Mouse (Mus musculus): ENCODE results near the gene Gm21083.
"Not testable (repeated sequence)": the region's sequence is repeated elsewhere in the genome, so short reads cannot be mapped to it uniquely, and the experiment has no call there.

Gm21083 gene

DNA sequence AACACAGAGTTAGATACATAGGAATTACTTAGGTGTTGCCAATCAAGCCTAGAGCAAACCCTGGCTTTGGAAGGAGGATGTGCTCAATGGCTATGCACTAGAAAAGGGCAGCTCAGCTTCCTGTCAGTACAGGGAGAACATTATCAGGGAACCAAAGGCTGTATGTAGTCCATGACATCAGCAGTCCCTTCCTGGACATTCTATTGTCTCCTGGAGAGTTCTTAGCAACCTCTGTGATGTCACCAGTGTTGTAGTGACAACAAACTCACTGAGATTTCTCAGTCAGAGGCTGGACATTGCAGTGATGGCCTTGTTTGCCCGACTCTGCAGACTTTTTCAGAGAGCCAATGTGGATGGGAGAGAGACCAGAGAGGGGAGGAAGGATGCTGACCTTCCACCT, at the start of gene Gm21083:
Gm21083 (plus strand) TSS at position 301 of the 400 bp plus-strand sequence.
- CTCF ChIA-PET, POLR2A ChIA-PET: not testable (repeated sequence)

DNA sequence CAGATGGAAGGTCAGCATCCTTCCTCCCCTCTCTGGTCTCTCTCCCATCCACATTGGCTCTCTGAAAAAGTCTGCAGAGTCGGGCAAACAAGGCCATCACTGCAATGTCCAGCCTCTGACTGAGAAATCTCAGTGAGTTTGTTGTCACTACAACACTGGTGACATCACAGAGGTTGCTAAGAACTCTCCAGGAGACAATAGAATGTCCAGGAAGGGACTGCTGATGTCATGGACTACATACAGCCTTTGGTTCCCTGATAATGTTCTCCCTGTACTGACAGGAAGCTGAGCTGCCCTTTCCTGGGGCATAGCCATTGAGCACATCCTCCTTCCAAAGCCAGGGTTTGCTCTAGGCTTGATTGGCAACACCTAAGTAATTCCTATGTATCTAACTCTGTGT, 48.0 kb upstream of the Gm21083 start, which contains the start of gene Gm21190:
Gm21190 (minus strand) TSS at position 101 of the 400 bp plus-strand sequence.
- CTCF ChIA-PET = not testable (repeated sequence)

DNA sequence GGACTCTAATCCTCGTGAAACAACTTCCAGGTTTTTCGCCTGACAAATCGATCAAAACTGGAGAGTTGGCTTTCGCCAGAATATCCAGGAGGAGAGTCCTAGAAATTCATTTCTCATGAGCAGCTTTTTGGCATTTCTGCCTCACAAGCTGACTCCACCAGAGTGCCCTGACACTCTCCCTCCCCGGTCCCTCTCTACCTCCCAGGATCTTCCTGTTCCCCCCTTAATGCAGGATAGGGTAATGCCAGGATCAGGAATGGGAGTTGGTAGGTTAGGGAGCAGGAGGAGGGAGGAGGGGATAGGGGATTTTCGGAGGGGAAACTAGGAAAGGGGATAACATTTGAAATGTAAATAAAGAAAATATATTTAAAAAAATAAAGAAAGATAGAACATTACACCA, 28.5 kb upstream of the Gm21083 start:
- CTCF ChIA-PET, POLR2A ChIA-PET: not testable (repeated sequence)

More for the DNA sequence above, 48.0 kb upstream of the Gm21083 start, which contains the start of gene Gm21190:
- POLR2A ChIA-PET = not testable (repeated sequence)

DNA sequence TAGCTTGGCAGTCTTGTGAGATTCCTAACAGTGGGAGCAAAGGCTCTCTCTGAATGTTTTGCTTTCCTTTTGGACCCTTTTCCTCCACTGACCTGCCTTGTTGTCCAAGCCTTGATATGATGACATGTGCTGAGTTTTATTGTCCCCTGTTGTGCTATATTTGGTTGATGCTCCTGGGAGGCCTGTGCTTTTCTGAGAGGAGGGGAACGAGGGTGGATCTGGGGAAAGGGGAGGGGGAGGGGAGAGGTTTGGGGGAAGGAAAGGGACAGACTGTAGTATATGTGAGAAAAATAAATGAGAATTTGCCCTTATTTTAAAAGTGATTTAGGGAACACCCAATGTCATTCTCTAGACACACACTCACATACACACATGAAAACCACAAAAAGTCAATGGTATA, 28.0 kb upstream of the Gm21083 start:
- CTCF ChIA-PET, POLR2A ChIA-PET: not testable (repeated sequence)

DNA sequence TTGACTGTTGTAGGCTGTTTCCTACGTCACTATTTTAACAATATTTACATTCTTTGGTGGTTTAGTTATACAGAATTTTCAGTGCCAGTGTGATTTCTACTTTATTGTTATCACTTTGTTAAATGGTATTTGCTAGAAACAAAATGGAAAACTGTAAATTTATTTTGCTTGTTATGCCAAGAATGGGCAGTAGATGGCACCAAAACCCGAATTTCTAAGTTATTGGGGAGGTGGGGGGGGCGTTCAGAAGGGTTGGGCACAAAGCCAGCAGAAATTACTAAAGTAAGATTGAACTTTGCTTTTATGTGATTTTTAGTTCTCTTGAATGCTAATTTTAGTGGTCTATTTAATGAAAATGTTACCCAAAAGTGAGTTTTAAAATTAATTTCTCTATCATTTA, 27.5 kb upstream of the Gm21083 start:
- POLR2A ChIA-PET, CTCF ChIA-PET: not testable (repeated sequence)

DNA sequence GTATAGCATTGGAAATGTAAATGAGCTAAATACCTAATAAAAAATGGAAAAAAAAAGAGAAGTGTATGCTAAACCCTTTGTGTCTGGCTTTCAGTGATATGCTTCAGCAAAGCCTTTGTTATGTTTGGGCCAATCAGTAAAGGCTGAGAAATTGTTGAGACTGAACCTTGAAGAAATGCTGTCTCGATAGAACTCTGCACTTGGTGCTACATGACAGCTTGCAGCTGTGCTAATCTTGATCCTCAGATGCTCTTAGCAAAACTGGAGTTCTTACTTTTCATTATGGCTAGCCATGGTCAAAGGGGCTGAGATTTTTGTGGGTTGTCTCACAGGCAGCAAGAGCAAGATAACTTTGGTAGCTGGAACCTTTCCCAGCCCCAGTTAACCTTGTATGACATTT, 18.5 kb upstream of the Gm21083 start:
- POLR2A ChIA-PET, CTCF ChIA-PET: not testable (repeated sequence)

DNA sequence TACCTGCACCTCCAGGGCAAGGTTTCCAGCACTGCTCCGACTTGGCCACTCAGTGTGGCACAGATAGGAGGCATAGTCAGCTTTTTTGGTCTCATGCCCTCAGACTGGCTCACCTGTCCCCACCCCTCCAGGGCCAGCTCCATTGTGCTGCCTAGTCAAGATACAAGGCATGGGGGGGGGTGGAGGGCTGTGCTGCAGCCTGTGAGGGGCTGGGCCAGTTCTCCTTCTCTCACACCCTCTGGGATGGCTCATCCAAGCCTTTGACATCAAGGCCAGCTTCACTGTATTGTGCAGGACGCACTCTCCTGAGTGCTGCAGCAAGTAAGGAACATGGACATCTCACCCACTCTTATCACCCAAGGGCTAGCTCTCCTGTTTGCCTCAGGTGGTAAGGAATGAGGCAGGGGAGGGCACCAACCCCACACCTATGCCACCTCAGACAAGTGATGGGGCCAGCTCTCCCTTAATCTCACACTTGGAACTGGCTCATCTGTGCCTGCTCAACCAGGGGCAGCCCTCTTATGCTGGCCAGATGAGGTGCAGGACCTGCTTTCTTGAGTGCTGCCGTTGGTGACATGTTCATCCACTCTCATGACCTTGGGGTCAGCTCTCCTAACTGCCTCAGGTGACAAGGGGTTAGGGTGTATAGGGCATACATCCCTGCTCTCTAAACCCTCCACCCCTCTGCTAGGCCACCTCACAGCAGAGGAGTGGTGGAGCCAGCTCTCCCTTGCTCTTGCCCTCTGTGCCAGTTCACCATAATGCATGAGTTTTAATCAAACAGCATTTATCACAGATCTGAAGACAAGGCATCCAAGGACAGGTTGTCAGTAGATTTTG, 15.5 kb upstream of the Gm21083 start:
- CTCF ChIA-PET, POLR2A ChIA-PET: not testable (repeated sequence)

DNA sequence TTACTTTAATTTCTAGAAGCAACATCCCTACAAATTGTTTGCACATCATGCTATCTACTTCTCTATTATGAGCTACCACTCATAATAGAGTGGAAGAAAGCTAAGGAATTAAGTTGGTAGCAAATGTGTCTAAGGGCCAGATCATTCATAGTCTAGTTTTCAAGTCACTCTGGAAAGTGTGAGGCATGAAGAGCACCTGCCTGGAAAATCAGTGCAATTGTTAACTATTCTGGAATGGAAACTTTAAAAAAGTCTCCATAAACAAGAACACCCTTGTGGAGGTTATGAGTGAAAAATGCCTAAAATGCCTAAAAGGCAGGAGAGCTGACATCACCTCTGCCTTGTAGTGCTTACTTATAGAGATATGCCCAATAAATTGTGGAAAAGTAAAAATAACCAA, 3.4 kb upstream of the Gm21083 start:
- CTCF ChIA-PET, POLR2A ChIA-PET: not testable (repeated sequence)

DNA sequence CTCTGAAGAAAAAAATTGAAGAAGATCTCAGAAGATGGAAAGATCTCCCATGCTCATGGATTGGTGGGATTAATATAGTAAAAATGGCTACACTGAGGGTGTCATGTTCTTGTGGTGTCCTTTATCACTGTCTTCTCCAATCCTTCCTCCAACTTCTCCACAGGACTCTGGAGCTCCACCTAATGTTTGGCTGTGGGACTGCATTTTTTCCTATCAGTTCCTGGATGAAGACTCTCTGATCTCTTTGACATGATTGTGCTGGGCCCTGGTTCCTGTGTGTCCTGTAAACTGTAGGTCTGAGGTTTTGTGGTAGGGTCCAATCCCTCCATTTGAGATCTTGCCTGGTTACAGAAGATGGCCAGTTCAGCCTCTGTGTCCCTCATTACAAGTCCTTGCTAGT, 9.2 kb downstream of the Gm21083 start:
- POLR2A ChIA-PET, CTCF ChIA-PET: not testable (repeated sequence)

DNA sequence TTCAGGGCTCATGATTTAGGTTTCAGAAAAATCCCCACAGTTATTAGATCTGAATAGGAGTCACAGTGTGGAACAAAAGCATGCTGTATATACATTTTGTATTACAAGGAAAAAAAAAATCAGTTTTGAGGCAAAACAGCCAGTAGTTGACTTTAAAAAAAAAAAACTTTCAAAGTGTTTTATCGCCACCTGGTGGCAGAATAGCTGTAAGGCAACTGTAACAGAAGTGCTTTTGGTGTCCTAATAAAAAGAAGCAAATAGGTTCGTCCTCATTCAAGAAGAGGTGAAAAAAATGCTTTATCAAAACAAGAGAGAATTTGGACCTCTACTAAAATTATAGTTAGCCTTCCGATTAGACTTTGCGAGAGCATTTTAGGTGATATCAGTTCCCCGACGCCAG, 11.2 kb downstream of the Gm21083 start:
- CTCF ChIA-PET = interaction anchor here in 2 of 4 experiments (0.6 to 0.7 kb wide), 3 partner anchors 10 to 112 kb away, joined by 3 to 5 read pairs (median 3); partner anchors contain the start of gene Gm21149 (in 1 of the 2)
- POLR2A ChIA-PET = not testable (repeated sequence)

DNA sequence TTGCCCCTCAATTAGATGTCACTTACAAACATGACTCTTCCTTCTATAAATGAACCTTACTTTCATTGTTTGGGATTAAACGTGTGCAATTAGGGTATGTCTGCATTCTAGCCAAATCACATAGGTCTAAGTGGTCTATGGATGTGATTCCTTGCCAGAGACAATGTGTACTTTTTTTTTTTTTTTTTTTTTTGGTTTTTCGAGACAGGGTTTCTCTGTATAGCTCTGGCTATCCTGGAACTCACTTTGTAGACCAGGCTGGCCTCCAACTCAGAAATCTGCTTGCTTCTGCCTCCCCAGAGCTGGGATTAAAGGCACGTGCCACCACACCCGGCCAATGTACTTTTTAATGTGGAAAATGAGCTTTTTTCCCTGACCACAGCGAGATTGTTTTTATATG, 13.5 kb downstream of the Gm21083 start:
- CTCF ChIA-PET, POLR2A ChIA-PET: not testable (repeated sequence)

DNA sequence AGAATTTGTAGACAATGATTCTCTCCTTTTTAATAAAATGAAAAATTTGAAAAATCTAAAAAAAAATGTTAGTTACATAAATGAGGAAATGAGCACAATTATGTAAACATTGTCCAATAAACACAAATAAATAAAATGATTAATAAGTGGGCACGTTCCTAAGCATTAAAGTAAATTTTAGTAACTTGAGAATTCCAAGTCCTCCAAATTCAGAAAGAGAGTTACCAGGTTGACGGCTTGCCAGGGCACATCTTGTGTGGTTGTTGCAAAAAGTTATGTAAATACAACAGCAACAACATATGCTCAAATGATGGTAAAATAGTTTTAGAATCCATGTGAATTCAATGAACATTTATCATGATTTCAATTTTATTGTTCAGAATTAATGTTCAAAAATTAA, 14.4 kb downstream of the Gm21083 start:
- CTCF ChIA-PET, POLR2A ChIA-PET: not testable (repeated sequence)

DNA sequence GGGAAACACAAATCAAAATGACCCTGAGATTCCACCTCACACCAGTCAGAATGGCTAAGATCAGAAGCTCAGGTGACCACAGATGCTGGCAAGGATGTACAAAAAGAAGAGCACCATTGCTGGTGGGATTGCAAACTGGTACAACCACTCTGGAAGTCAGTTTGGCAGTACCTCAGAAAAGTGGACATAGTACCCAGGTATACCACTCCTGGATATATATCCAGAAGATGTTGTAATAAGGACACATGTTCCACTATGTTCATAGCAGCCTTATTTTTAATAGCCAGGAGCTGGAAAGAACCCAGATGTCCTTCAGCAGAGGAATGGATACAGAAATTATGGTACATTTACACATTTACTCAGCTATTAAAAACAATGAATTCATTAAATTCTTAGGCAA, 21.7 kb downstream of the Gm21083 start:
- CTCF ChIA-PET = not testable (repeated sequence)

DNA sequence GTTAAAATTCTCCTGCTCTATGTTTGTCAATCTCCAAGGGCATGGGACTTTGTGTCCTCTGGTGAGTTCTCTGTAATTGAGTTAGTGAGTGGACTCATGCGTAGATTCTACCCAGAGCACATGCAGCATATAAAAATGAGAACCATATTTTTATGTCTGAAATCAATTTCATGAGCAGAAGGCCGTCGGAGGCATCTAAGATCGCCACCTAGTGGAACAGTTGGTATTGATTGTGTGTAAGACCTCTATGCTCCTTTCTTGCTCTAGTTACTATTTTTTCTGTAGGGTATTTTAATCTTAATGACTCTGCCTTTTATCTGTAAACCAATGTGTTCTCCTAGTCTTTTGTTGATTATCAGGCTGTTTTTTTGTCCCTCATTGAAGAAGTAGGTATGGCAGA, 23.2 kb downstream of the Gm21083 start:
- CTCF ChIA-PET = interaction anchor here in 1 of 4 experiments (0.8 kb wide), 1 partner anchor 594 kb away, joined by 3 read pairs; no protein-coding TSS in a partner anchor

More for the DNA sequence above, 21.7 kb downstream of the Gm21083 start:
- POLR2A ChIA-PET = not testable (repeated sequence)

DNA sequence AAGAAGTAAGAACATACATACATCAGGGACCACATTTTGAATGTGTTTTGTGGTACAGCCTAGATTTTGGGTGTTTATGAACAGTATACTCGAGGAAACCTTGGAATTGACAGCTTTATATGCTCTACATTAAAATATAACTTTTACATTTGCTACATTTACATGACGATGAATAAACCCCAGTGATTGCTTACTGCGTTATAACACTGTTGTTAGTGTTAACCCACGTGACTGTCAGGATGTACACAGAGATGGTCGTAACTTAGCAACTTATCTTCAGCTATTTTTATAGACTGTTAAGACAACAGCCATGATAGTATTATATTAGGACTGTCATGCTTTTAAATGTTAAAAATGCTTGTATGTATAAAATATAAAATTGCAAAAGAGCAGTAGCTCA, 24.3 kb downstream of the Gm21083 start:
- POLR2A ChIA-PET, CTCF ChIA-PET: not testable (repeated sequence)

More for the DNA sequence above, 23.2 kb downstream of the Gm21083 start:
- POLR2A ChIA-PET = not testable (repeated sequence)

DNA sequence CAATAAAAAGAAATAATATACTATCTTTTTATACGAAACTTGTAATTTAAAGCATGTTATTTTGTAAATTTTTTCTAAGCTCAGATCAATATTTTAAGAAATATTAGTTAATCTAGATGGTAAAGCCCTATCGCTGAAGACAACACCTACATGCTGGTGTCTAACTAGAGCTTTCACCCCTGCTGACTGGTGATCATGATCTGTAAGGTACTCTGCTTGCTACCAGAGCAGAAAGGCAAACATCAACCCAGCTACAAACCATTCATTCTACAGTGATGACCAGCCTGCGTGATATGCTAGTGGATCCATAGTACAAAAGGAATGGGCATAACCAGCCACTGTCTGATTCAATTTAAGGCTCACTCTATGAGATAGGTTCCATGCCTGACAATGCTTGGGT, 24.8 kb downstream of the Gm21083 start:
- POLR2A ChIA-PET, CTCF ChIA-PET: not testable (repeated sequence)

DNA sequence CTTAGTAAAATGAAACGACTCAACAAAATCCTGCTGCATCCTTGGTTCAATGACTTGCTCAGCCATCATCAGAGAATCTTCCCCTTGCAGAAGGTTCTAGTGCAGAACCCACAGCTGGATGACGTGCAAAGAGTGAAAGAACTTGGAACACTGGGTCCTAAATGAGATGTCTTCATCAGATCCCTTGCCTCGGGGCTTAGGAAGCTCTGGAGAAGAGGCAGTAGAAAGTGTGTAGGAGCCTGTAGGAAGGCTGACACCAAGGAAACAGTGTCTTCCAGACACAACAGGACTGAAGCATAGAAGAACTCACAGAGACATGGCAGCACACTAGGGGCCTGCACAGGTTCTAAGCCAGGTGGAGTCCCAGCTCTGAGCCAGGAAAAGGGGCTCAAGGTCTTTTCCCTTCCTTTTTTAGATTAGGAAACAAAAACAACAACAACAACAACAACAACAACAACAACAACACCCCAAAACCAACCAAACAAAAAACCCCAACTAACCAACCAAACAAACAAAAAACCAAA, 25.4 kb downstream of the Gm21083 start:
- CTCF ChIA-PET, POLR2A ChIA-PET: not testable (repeated sequence)

DNA sequence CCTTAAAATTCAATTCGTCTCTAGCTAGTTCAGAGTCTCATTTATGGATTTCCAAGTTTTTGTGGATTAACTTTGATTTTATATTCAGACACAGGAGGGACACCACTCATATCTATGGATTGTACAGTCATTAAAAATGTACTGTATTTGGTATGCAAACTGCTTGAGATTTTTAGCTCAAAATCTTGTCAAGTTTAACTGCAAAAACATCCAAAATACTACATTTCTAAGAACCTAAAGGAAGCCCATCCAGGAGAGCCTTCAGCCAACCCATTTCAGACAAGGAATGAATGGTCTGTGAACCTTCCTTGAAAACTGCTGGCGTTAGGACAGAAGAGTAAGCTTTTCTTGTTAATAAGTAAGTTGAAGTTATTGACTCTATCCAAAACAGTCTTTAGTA, 25.9 kb downstream of the Gm21083 start:
- POLR2A ChIA-PET, CTCF ChIA-PET: not testable (repeated sequence)

DNA sequence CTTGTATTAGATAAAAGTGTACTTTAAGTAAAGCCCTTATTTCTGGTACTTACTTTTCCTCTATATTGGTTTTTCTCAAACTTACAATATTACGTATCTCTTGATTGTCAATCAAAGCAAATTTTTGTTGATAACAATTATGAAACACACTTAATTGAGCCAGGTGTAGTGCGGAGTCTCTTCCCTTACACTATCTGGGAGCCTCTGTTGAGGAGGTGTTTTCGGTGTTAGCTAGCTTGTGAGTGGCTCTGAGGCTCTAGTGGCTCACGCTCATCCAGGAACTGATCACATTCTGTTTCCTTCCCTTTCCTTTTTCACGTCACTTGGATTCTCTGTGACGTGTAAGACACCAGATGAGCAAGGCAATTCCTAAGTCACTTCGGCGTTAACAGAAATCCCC, 26.5 kb downstream of the Gm21083 start:
- CTCF ChIA-PET, POLR2A ChIA-PET: not testable (repeated sequence)

DNA sequence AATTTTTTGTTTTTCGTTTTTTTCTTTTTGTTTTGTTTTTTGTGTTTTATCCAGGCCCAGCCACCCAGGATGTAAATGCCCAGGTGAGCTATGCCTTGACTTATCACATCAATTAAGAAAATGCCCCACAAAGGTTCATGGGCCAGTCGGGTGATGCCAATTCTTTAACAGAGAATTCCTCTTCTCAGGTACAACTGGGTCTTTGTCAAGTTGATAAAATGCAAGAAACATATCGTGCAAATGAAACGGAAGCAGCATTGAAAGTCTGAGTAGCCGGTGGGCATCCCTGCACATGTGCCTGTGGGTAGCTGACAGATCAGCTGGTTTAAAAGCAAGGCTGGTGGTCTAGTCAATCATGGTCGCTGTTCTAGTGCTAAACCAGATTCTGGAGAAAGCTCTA, 29.5 kb downstream of the Gm21083 start:
- CTCF ChIA-PET, POLR2A ChIA-PET: not testable (repeated sequence)

DNA sequence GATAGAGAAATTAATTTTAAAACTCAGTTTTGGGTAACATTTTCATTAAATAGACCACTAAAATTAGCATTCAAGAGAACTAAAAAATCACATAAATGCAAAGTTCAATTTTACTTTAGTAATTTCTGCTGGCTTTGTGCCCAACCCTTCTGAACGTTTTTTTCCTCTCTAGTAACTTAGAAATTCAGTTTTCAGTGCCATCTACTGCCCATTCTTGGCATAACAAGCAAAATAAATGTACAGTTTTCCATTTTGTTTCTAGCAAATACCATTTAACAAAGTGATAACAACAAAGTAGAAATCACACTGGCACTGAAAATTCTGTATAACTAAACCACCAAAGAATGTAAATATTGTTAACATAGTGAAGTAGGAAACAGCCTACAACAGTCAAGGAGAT, 33.6 kb downstream of the Gm21083 start:
- CTCF ChIA-PET, POLR2A ChIA-PET: not testable (repeated sequence)

DNA sequence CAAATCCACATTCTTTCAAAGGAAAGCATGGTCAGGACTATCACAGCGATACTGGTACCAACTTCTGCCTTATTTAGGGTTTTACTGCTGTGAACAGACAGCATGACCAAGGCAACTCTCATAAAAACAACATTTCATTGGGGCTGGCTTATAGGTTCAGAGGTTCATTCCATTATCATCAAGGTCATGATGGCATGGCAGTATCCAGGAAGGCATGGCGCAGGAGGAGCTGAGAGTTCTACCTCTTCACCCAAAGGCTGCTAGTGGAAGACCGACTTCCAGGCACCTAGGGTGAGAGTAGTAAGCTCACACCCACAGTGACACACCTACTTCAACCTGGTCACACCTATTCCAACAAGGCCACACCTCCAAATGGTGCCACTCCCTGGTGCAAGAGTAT, 39.1 kb downstream of the Gm21083 start:
- CTCF ChIA-PET, POLR2A ChIA-PET: not testable (repeated sequence)
